In the genomic region with DNA sequence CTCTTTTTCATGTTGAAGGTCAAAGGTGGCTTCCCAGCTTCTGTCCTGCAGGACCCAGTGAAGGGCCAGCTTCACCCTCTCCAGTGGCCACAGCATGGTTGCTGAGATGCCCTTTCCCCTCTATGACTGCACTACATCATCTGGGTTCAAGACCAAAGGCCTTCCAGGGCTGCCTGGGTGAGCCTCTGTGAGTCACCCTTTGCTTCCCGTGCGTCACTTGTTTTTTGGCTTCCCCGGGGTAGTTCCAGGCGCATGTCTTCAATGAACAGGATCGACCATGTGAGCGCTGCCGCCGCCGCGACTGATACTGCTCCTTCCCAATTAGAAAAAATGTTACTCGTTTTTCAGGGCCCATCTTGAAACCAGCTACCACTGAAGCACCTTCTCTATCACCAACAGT, we compare ENCODE assay signal across 25 mouse cellular contexts.
DNase-seq lines count a peak whose midpoint lies in the region; ATAC-seq and TF ChIP-seq lines count a peak whose summit lies in the region.
"Had no signal": no experiment of that assay in that cellular context is flagged by ENCODE, and none has a peak within 500 bp of the region (broad histone marks: within the 10 kb centered on the region; RNA-seq: fewer than 3 reads in every experiment).

No protein-coding gene starts in this region.

- ATAC-seq in heart, embryonic 12.5 days (ENCODE audit: insufficient number of reproducible peaks, low FRiP score), result no peak
- no peak for ATAC-seq in kidney, postnatal 0 days (replicated peaks; ENCODE audit: low FRiP score, low read depth)
- ATAC-seq: forebrain, embryonic 14.5 days; Patski had no signal

- TF ChIP-seq CTCF in kidney, postnatal 0 days (IDR thresholded peaks at IDR 0.05; ENCODE audit: low read depth), result no peak

- no peaks in the 10 kb centered on the region for H3K36me3 ChIP-seq in heart, embryonic 12.5 days
- H3K36me3 ChIP-seq in kidney, postnatal 0 days (ENCODE audit: insufficient read depth, low read length), result no peaks in the 10 kb centered on the region
- H3K36me3 ChIP-seq: heart, embryonic 13.5 days; limb, embryonic 13.5 days; lung, embryonic 15.5 days; neural tube, embryonic 12.5 days had no signal

- H3K27ac ChIP-seq in heart, embryonic 12.5 days (ENCODE audit: poor library complexity, severe bottlenecking), result 0 out of 2 replicates have a peak overlapping the region, but pooled peaks have one; percentile 5
- H3K27ac ChIP-seq in kidney, postnatal 0 days, result peak overlapping the region; percentile 71; the same call in 1 of the 2 replicates
- H3K27ac ChIP-seq: gastrocnemius, adult 2 months; hindbrain, embryonic 14.5 days; limb, embryonic 13.5 days; midbrain, embryonic 12.5 days; neural tube, embryonic 12.5 days had no signal

- no peaks in the 10 kb centered on the region for H3K27me3 ChIP-seq in heart, embryonic 12.5 days (replicated peaks)
- H3K27me3 ChIP-seq in kidney, postnatal 0 days (ENCODE audit: insufficient read depth, low read length), result no peaks in the 10 kb centered on the region
- H3K27me3 ChIP-seq: heart, embryonic 13.5 days; limb, embryonic 13.5 days; lung, embryonic 15.5 days; midbrain, embryonic 12.5 days; neural tube, embryonic 12.5 days; Patski had no signal

- no peaks in the 10 kb centered on the region for H3K9me3 ChIP-seq in heart, embryonic 12.5 days (replicated peaks)
- no peaks in the 10 kb centered on the region for H3K9me3 ChIP-seq in kidney, postnatal 0 days (replicated peaks; ENCODE audit: low read length)
- H3K9me3 ChIP-seq: heart, embryonic 13.5 days; limb, embryonic 13.5 days; lung, embryonic 15.5 days; midbrain, embryonic 12.5 days; neural tube, embryonic 12.5 days had no signal

- H3K4me1 ChIP-seq in heart, embryonic 12.5 days (replicated peaks), result peaks cover 32% of the 10 kb centered on the region
- peaks cover 7% of the 10 kb centered on the region; the same call in 1 of the 2 replicates for H3K4me1 ChIP-seq in kidney, postnatal 0 days (replicated peaks; ENCODE audit: insufficient read depth, low read length)

- H3K4me3 ChIP-seq in heart, embryonic 12.5 days, result no peak overlapping the region
- H3K4me3 ChIP-seq in kidney, postnatal 0 days (replicated peaks; ENCODE audit: low read depth, low read length), result no peak overlapping the region
- H3K4me3 ChIP-seq: gastrocnemius, adult 2 months; heart, embryonic 13.5 days; limb, embryonic 13.5 days; lung, embryonic 15.5 days; midbrain, embryonic 12.5 days; myocyte; neural tube, embryonic 12.5 days had no signal

- H3K4me2 ChIP-seq in heart, embryonic 12.5 days, result no peak overlapping the region
- no peak overlapping the region for H3K4me2 ChIP-seq in kidney, postnatal 0 days (ENCODE audit: low read length)
- H3K4me2 ChIP-seq: heart, embryonic 13.5 days; hindbrain, embryonic 14.5 days; limb, embryonic 13.5 days; liver, embryonic 11.5 days; midbrain, embryonic 12.5 days; neural tube, embryonic 12.5 days had no signal

- no peak for DNase-seq in heart, adult 9 months (ENCODE audit: low spot score in 2 of 2)
- no peak for DNase-seq in kidney, postnatal 0 days (ENCODE audit: low spot score)
- DNase-seq in kidney, postnatal 4 days, result no peak
- peak; percentile 79 for DNase-seq in adrenal gland, postnatal 14 days
- no peak for DNase-seq in spleen, adult 12 weeks (ENCODE audit: low spot score)
- no peak for DNase-seq in left cerebral cortex, adult 11 months (ENCODE audit: low spot score)
- DNase-seq: cerebellum, adult 2 months; cerebellum, postnatal 25 days; gastrocnemius, adult 2 months; gastrocnemius, postnatal 36 days; heart, adult 18-20 months; heart, postnatal 10 days; kidney, adult 18-20 months; layer of hippocampus, postnatal 36 days had no signal

- 87% methylated on average over 11 of the region's 11 CpGs for WGBS in heart, embryonic 12.5 days
- WGBS in kidney, postnatal 0 days, result 82% methylated on average over 11 of the region's 11 CpGs

- no peak overlapping the region for H3K9ac ChIP-seq in heart, embryonic 12.5 days
- H3K9ac ChIP-seq in kidney, postnatal 0 days (ENCODE audit: low read depth, low read length), result no peak overlapping the region
- H3K9ac ChIP-seq: heart, embryonic 13.5 days; hindbrain, embryonic 14.5 days; limb, embryonic 13.5 days; lung, embryonic 15.5 days; midbrain, embryonic 12.5 days; neural tube, embryonic 12.5 days had no signal
